Mouse (Mus musculus) hindbrain, embryonic 15.5 days (tissue): ENCODE measurements around the gene Ern1. TPM values are rescaled to one million over a fixed set of nuclear protein-coding genes. Genes with fewer than 3 reads are reported as not detected.

Source experiments
- ATAC-seq: fragments of 200-750 bp; cut with Nextera tagmentation; 2 replicates; pipeline ENCODE4 v1.8.0; 2017; ENCODE audit warnings: low read depth, moderate number of reproducible peaks, moderate TSS enrichment; ENCODE audit not compliant: low FRiP score
- H3K27ac ChIP-seq: fragments of 300-500 bp; sonication (generic); replicated peaks from 2 replicates; pipeline ENCODE4 v1.5.1; 2015; ENCODE audit warnings: mild to moderate bottlenecking, inconsistent platforms
- H3K27me3 ChIP-seq: fragments of 300-500 bp; sonication (generic); 2 replicates; pipeline ENCODE4 v1.6.1; 2015; ENCODE audit warnings: control low read depth, inconsistent platforms
- H3K36me3 ChIP-seq: fragments of 300-500 bp; sonication (generic); 2 replicates; pipeline ENCODE4 v1.6.1; 2015; ENCODE audit warnings: control low read depth, inconsistent platforms
- H3K4me1 ChIP-seq: fragments of 300-500 bp; sonication (generic); replicated peaks from 2 replicates; pipeline ENCODE4 v1.6.1; 2015; ENCODE audit warnings: control low read depth, inconsistent platforms
- H3K4me2 ChIP-seq: fragments of 300-500 bp; sonication (generic); 2 replicates; pipeline ENCODE4 v1.6.1; 2015; ENCODE audit warnings: moderate library complexity, mild to moderate bottlenecking, inconsistent platforms
- H3K4me3 ChIP-seq: fragments of 300-500 bp; sonication (generic); 2 replicates; pipeline ENCODE4 v1.5.1; 2015; ENCODE audit warnings: mild to moderate bottlenecking, inconsistent platforms
- H3K9ac ChIP-seq: fragments of 300-500 bp; sonication (generic); 2 replicates; pipeline ENCODE4 v1.6.1; 2015; ENCODE audit warnings: inconsistent platforms
- H3K9me3 ChIP-seq: fragments of 300-500 bp; sonication (generic); 2 replicates; pipeline ENCODE4 v1.6.1; 2016; ENCODE audit warnings: control low read depth, inconsistent platforms
- WGBS: fragments of 180-500 bp; shearing (Covaris S2); methylation state at CpG from one replicate; pipeline ENCODE4 v1.1.7; 2015; 5-methylcytosine and 5-hydroxymethylcytosine counted together
- polyA plus RNA-seq: library from polyadenylated mRNA; unstranded; fragments of >200 nt; fragmentation: Nextera tagmentation; extraction: Ambion mirVana; gene quantifications from 2 replicates; pipeline ENCODE4 v1.2.1, GENCODE M21; 2015

The Ern1 gene
- polyA plus RNA-seq, 1 experiment from 2014 or later = 5.0 TPM

- Histone ChIP-seq H3K9me3 (no peaks in the 10 kb centered on the region), H3K4me3 (no peak overlapping the region), H3K4me2 (no peak overlapping the region), H3K27me3 (no peaks in the 10 kb centered on the region), H3K36me3 (no peaks in the 10 kb centered on the region), H3K9ac (no peak overlapping the region), H3K4me1 (no peaks in the 10 kb centered on the region), H3K27ac (no peak overlapping the region)
- 31% methylated on average over 6 of the region's 6 CpGs for WGBS
- peak; percentile 71; the same call in 1 of the 2 replicates for ATAC-seq
Observed at GRCm38 (mm10) chr11:106391546-106392188, 96.0 kb downstream of the Ern1 start.

GRCm38 (mm10) chr11:106390757-106391156, 96.9 kb downstream of the Ern1 start:
- H3K27ac ChIP-seq = no peak overlapping the region
- no peaks in the 10 kb centered on the region for H3K9me3 ChIP-seq
- ATAC-seq = no peak
- no peak overlapping the region for H3K4me3 ChIP-seq
- H3K9ac ChIP-seq = no peak overlapping the region
- H3K27me3 ChIP-seq = no peaks in the 10 kb centered on the region
- H3K4me2 ChIP-seq = no peak overlapping the region
- WGBS = 73% methylated on average over 3 of the region's 3 CpGs
- no peaks in the 10 kb centered on the region for H3K4me1 ChIP-seq
- H3K36me3 ChIP-seq = no peaks in the 10 kb centered on the region

DNA sequence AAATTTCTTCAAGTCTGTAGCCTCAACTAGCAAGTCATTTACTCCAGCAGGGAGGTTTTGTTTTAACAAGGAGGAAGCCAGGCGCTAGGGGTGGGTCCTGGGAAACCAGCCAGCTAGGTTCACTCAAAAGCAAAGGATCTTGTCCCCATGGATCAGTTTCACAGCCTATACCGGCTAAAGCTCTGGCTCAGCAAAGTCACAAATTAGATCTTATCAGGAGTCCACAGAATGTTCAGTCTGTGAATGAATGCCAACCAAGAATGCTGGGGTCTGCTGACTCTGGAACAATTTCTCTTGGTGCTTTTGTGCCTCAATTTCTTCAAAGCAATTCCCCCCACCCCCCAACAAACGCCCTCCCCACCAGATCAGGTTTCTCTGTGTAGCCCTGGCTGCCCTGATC, 98.0 kb downstream of the Ern1 start:
- no peak overlapping the region for H3K4me2 ChIP-seq
- no peak overlapping the region for H3K9ac ChIP-seq
- no peak overlapping the region for H3K4me3 ChIP-seq
- no peak overlapping the region for H3K27ac ChIP-seq
- ATAC-seq = no peak
- no peaks in the 10 kb centered on the region for H3K27me3 ChIP-seq
- 40% methylated on average over 3 of the region's 3 CpGs for WGBS
- H3K9me3 ChIP-seq = no peaks in the 10 kb centered on the region
- H3K36me3 ChIP-seq = no peaks in the 10 kb centered on the region
- no peaks in the 10 kb centered on the region for H3K4me1 ChIP-seq

- Histone ChIP-seq H3K27me3 (no peaks in the 10 kb centered on the region), H3K27ac (no peak within 1 kb of the TSS), H3K4me1 (no peaks in the 10 kb centered on the region), H3K36me3 (no peaks in the 10 kb centered on the region), H3K4me3 (no peak within 1 kb of the TSS), H3K9me3 (no peaks in the 10 kb centered on the region), H3K4me2 (no peak within 1 kb of the TSS), H3K9ac (no peak within 1 kb of the TSS)
- no peak for ATAC-seq
- 79% methylated on average over 6 of the region's 6 CpGs for WGBS
Observed at GRCm38 (mm10) chr11:106387791-106388216, 99.8 kb downstream of the Ern1 start, which contains the start of gene Icam2. Gene Icam2 (minus strand): TSS chr11:106388075.

GRCm38 (mm10) chr11:106387020-106387419, 100.6 kb downstream of the Ern1 start:
- 88% methylated on average over 6 of the region's 6 CpGs for WGBS
- no peak overlapping the region for H3K4me2 ChIP-seq
- no peak overlapping the region for H3K9ac ChIP-seq
- H3K27me3 ChIP-seq = no peaks in the 10 kb centered on the region
- H3K27ac ChIP-seq = no peak overlapping the region
- no peak for ATAC-seq
- H3K36me3 ChIP-seq = no peaks in the 10 kb centered on the region
- no peaks in the 10 kb centered on the region for H3K4me1 ChIP-seq
- no peaks in the 10 kb centered on the region for H3K9me3 ChIP-seq
- H3K4me3 ChIP-seq = no peak overlapping the region

DNA sequence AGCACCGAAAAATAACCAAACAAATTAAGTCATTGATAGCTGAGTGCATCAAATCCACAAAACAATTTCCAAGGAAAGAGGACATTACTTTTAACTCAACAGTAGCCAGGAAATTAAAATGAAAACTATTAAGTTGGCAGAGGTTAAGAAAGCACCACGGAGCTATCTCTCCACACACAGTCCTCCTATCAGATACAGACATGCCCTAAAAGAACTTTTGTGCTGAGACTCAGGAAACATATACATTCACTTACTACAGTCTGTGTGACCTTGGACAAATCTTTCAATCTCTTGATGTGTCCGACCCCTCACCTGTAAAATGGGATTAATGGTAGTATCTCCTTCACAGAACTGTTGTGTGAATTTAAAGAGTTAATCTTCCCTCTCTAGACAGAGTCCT, 101.2 kb downstream of the Ern1 start:
- Histone ChIP-seq H3K4me1 (no peaks in the 10 kb centered on the region), H3K27ac (no peak overlapping the region), H3K9me3 (no peaks in the 10 kb centered on the region), H3K9ac (no peak overlapping the region), H3K27me3 (no peaks in the 10 kb centered on the region), H3K36me3 (no peaks in the 10 kb centered on the region), H3K4me3 (no peak overlapping the region), H3K4me2 (no peak overlapping the region)
- 90% methylated on average over 3 of the region's 3 CpGs for WGBS
- no peak for ATAC-seq

DNA sequence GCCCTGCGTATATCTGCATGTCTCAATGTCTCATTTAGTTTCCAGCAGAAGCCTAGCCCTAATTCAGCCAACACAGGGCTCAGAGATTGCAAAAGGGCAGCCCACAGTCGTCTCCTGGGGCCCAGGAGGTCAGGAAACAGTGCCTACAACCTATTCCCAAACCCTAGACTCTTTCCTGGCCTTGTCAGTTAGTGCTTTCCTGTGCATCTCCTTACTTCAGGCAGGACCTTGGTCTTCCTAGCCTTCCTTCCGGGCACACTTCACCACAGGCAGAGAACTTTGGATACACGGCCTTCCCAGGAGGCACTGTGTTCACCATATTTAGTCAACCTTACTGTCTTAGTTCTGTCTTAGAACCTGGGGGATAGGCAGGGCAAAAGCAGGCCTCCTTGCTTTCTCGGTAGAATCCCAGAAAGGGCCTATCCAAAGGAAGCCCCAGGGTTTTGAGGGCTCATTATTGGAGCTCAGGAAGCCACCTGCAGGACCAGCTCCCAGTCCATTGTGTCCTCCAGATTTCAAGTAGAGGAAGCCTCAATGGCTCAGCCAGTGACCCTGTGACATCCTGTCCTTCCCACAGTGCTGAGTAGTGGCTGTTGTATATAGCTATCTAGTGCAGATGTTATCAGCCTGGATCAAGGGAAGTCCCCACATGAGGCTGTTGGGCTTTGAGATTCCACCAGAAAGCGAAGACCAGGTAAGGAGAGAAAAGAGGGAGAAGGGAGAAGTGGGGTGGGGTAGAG, 104.4 kb downstream of the Ern1 start:
- ATAC-seq = no peak
- no peaks in the 10 kb centered on the region for H3K9me3 ChIP-seq
- H3K9ac ChIP-seq = no peak overlapping the region
- no peaks in the 10 kb centered on the region for H3K4me1 ChIP-seq
- H3K27ac ChIP-seq = no peak overlapping the region
- no peaks in the 10 kb centered on the region for H3K27me3 ChIP-seq
- no peaks in the 10 kb centered on the region for H3K36me3 ChIP-seq
- H3K4me2 ChIP-seq = no peak overlapping the region
- 83% methylated on average over 6 of the region's 6 CpGs for WGBS
- no peak overlapping the region for H3K4me3 ChIP-seq

DNA sequence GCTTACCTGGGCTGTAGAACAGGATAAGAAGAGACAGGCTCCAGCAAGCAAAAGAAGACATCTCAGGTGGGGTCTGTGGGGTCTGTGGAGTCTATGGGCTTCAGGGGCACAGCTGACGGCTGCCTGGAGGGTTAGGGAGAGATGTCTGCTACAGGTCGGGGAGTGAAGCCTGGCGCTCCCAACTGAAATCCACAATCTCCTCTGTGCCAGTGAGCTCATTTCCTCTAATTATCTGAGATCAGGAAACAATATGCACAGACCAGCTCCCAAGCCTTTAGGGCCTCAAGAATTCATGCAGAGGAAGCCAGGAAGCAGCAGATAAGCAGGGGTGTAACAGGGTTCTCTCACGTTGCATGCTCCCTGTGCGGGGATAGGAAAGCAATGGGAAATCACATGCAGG, 105.2 kb downstream of the Ern1 start:
- Histone ChIP-seq H3K9me3 (no peaks in the 10 kb centered on the region), H3K4me1 (no peaks in the 10 kb centered on the region), H3K4me3 (no peak overlapping the region), H3K36me3 (no peaks in the 10 kb centered on the region), H3K4me2 (no peak overlapping the region), H3K27me3 (no peaks in the 10 kb centered on the region), H3K27ac (no peak overlapping the region), H3K9ac (no peak overlapping the region)
- WGBS = 79% methylated on average over 5 of the region's 5 CpGs
- ATAC-seq = no peak

DNA sequence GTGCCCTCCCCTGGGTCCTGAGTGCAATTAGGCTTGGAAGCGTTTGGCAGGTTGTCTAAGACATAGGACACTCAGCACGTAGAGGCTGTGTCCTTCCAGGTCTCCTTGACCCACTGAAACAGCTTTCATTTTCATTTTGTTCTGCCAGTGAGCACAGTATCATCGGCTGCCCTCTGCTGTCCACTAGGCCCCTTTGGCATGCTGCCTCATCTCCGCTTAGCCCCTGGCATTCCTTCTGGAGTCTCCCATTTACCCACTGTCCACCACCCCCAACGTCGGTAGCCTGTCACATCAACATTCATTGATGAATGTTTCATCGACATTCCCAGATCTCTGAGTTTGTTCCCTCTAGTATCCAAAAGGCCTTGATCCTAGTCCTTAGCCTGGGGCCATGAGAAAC, 105.8 kb downstream of the Ern1 start:
- 87% methylated on average over 7 of the region's 7 CpGs for WGBS
- Histone ChIP-seq H3K4me2 (no peak overlapping the region), H3K36me3 (no peaks in the 10 kb centered on the region), H3K4me1 (no peaks in the 10 kb centered on the region), H3K9me3 (no peaks in the 10 kb centered on the region), H3K9ac (no peak overlapping the region), H3K27ac (no peak overlapping the region), H3K27me3 (no peaks in the 10 kb centered on the region), H3K4me3 (no peak overlapping the region)
- no peak for ATAC-seq

DNA sequence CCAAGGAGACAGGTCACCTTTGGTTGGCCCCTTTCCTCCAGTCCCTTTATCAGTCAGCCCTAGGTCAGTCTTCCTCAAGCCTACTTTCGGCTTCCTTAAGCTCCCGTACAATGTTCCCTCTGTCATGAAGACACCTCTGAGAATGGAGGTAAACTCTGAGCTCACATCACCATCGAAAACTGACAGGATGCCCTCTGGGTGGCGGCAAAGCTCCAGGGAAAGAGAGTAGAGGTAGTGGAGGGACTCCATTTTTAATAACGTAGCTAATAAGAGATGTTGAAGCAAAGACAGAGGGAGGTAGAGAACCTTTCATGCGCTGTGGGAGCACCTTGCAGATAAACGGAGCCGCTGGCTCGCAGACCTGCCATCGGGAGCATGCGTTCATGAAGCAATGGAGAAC, 106.6 kb downstream of the Ern1 start:
- 85% methylated on average over 11 of the region's 11 CpGs for WGBS

GRCm38 (mm10) chr11:106374979-106375378, 112.7 kb downstream of the Ern1 start:
- H3K4me2 ChIP-seq = no peak overlapping the region
- ATAC-seq = no peak
- no peak overlapping the region for H3K27ac ChIP-seq
- H3K27me3 ChIP-seq = no peaks in the 10 kb centered on the region
- no peaks in the 10 kb centered on the region for H3K9me3 ChIP-seq
- H3K4me1 ChIP-seq = no peaks in the 10 kb centered on the region
- WGBS = 83% methylated on average over 5 of the region's 5 CpGs
- H3K9ac ChIP-seq = no peak overlapping the region
- H3K4me3 ChIP-seq = no peak overlapping the region
- no peaks in the 10 kb centered on the region for H3K36me3 ChIP-seq

More for the DNA sequence above, 106.6 kb downstream of the Ern1 start:
- Histone ChIP-seq H3K4me3 (no peak overlapping the region), H3K4me2 (no peak overlapping the region), H3K27ac (no peak overlapping the region), H3K27me3 (no peaks in the 10 kb centered on the region), H3K36me3 (no peaks in the 10 kb centered on the region), H3K9me3 (no peaks in the 10 kb centered on the region), H3K4me1 (no peaks in the 10 kb centered on the region), H3K9ac (no peak overlapping the region)
- no peak for ATAC-seq

- H3K27me3 ChIP-seq = no peaks in the 10 kb centered on the region
- WGBS = 64% methylated on average over 9 of the region's 9 CpGs
- H3K27ac ChIP-seq = no peak overlapping the region
- H3K9ac ChIP-seq = no peak overlapping the region
- H3K4me1 ChIP-seq = no peaks in the 10 kb centered on the region
- no peak overlapping the region for H3K4me2 ChIP-seq
- H3K36me3 ChIP-seq = no peaks in the 10 kb centered on the region
- no peaks in the 10 kb centered on the region for H3K9me3 ChIP-seq
- no peak for ATAC-seq
- no peak overlapping the region for H3K4me3 ChIP-seq
Observed at GRCm38 (mm10) chr11:106374559-106374958, 113.1 kb downstream of the Ern1 start.
